Mouse (Mus musculus) MEL (cell line): ENCODE results near the gene Cnot11. TPM values are rescaled to one million over a fixed set of nuclear protein-coding genes. Genes with fewer than 3 reads are reported as not detected.

Source experiments
- DNase-seq: peaks from one replicate; pipeline ENCODE4 v3.0.0; 2011; ENCODE audit warnings: low read depth, low spot score
- H3K27ac ChIP-seq: 2 replicates; pipeline ENCODE4 v1.5.1; 2012; ENCODE audit warnings: low read depth, mild to moderate bottlenecking, control low read depth, low read length, moderate library complexity; ENCODE audit not compliant: control insufficient read depth
- H3K27me3 ChIP-seq, 2 experiments: fragments of 150-350 bp in 1 of 2; sonication (generic) in 1 of 2; 2 replicates each; pipeline ENCODE4 v1.6.1; 2012; ENCODE audit warnings: low read length in 2 of 2, mild to moderate bottlenecking in 2 of 2, improper control_type of control experiment in 1 of 2, moderate library complexity in 1 of 2; ENCODE audit not compliant: insufficient read depth in 2 of 2, control insufficient read depth in 1 of 2
- H3K36me3 ChIP-seq, 2 experiments: 2 replicates each; pipeline ENCODE4 v1.6.1; 2012 to 2014; ENCODE audit warnings: low read length in 2 of 2, improper control_type of control experiment in 1 of 2, inconsistent platforms in 1 of 2, mild to moderate bottlenecking in 1 of 2; ENCODE audit not compliant: insufficient read depth in 2 of 2, control insufficient read depth in 1 of 2
- H3K4me1 ChIP-seq, 2 experiments: fragments of 150-350 bp in 1 of 2; sonication (generic) in 1 of 2; 2 replicates each; pipeline ENCODE4 v1.6.1; 2012; ENCODE audit warnings: low read length in 2 of 2, improper control_type of control experiment in 1 of 2, mild to moderate bottlenecking in 1 of 2; ENCODE audit not compliant: insufficient read depth in 2 of 2, control insufficient read depth in 1 of 2
- H3K4me3 ChIP-seq, 2 experiments: fragments of 150-350 bp in 1 of 2; sonication (generic) in 1 of 2; 2 replicates each; pipeline ENCODE4 v1.5.1; 2012; ENCODE audit warnings: low read depth in 2 of 2, low read length in 2 of 2, mild to moderate bottlenecking in 2 of 2, moderate library complexity in 2 of 2, control low read depth in 1 of 2, improper control_type of control experiment in 1 of 2; ENCODE audit not compliant: control insufficient read depth in 1 of 2, insufficient read depth in 1 of 2
- H3K79me2 ChIP-seq: 2 replicates; pipeline ENCODE4 v1.6.1; 2012; ENCODE audit warnings: mild to moderate bottlenecking, low read length, moderate library complexity; ENCODE audit not compliant: control insufficient read depth, poor library complexity, insufficient read depth
- H3K9ac ChIP-seq: 2 replicates; pipeline ENCODE4 v1.6.1; 2012; ENCODE audit warnings: low read depth, mild to moderate bottlenecking, control low read depth, low read length, moderate library complexity; ENCODE audit not compliant: control insufficient read depth, poor library complexity, severe bottlenecking
- H3K9me3 ChIP-seq: fragments of 150-350 bp; sonication (generic); replicated peaks from 2 replicates; pipeline ENCODE4 v1.6.1; 2012; ENCODE audit warnings: mild to moderate bottlenecking, low read length, improper control_type of control experiment, moderate library complexity; ENCODE audit not compliant: insufficient read depth
- E2F4 ChIP-seq: IDR thresholded peaks from 2 replicates; pipeline ENCODE4 v1.6.1; 2011; ENCODE audit warnings: low read depth, low read length, improper control_type of control experiment, borderline replicate concordance
- ELF1 ChIP-seq: IDR thresholded peaks from 2 replicates; pipeline ENCODE4 v1.6.1; 2014; ENCODE audit warnings: low read depth, mild to moderate bottlenecking, inconsistent platforms, low read length, improper control_type of control experiment, moderate library complexity
- ETS1 ChIP-seq: IDR thresholded peaks from 2 replicates; pipeline ENCODE4 v1.6.1; 2012; ENCODE audit warnings: low read depth, mild to moderate bottlenecking, inconsistent platforms, low read length, improper control_type of control experiment, moderate library complexity
- GABPA ChIP-seq: IDR thresholded peaks from 2 replicates; pipeline ENCODE4 v1.6.1; 2012; ENCODE audit warnings: low read depth, mild to moderate bottlenecking, inconsistent platforms, low read length, improper control_type of control experiment, moderate library complexity
- HCFC1 ChIP-seq: IDR thresholded peaks from 2 replicates; pipeline ENCODE4 v1.6.1; 2012; ENCODE audit warnings: low read depth, mild to moderate bottlenecking, inconsistent platforms, low read length, improper control_type of control experiment, moderate library complexity
- KAT2A ChIP-seq: conservative IDR thresholded peaks from 2 replicates; pipeline ENCODE4 v1.6.1; 2012; ENCODE audit warnings: low read depth, low read length, improper control_type of control experiment, inconsistent platforms
- MAFK ChIP-seq: IDR thresholded peaks from 2 replicates; pipeline ENCODE4 v1.6.1; 2011; ENCODE audit warnings: low read depth, mild to moderate bottlenecking, low read length, improper control_type of control experiment, borderline replicate concordance
- MXI1 ChIP-seq: IDR thresholded peaks from 2 replicates; pipeline ENCODE4 v1.6.1; 2011; ENCODE audit warnings: mild to moderate bottlenecking, low read depth, low read length, improper control_type of control experiment
- MYB ChIP-seq: IDR thresholded peaks from 2 replicates; pipeline ENCODE4 v1.6.1; 2011; ENCODE audit warnings: mild to moderate bottlenecking, low read depth, low read length, improper control_type of control experiment
- NELFE ChIP-seq: IDR thresholded peaks from 2 replicates; pipeline ENCODE4 v1.6.1; 2011; ENCODE audit warnings: low read depth, low read length, improper control_type of control experiment
- POLR2AphosphoS2 ChIP-seq: IDR thresholded peaks from 2 replicates; pipeline ENCODE4 v1.6.1; 2011; ENCODE audit warnings: low read length, improper control_type of control experiment
- POLR2AphosphoS5 ChIP-seq: IDR thresholded peaks from 2 replicates; pipeline ENCODE4 v1.6.1; 2012; ENCODE audit warnings: low read depth, borderline replicate concordance, mild to moderate bottlenecking, inconsistent platforms, low read length, moderate library complexity, mixed read lengths
- RAD21 ChIP-seq: IDR thresholded peaks from 2 replicates; pipeline ENCODE4 v1.6.1; 2011; ENCODE audit warnings: mild to moderate bottlenecking, low read depth, low read length, improper control_type of control experiment
- RCOR1 ChIP-seq: IDR thresholded peaks from 2 replicates; pipeline ENCODE4 v1.6.1; 2012; ENCODE audit warnings: low read depth, mild to moderate bottlenecking, inconsistent platforms, low read length, improper control_type of control experiment
- TCF12 ChIP-seq: IDR thresholded peaks from 2 replicates; pipeline ENCODE4 v1.6.1; 2014; ENCODE audit warnings: low read depth, mild to moderate bottlenecking, inconsistent platforms, low read length, improper control_type of control experiment, moderate library complexity
- ZC3H11A ChIP-seq: IDR thresholded peaks from 2 replicates; pipeline ENCODE4 v1.6.1; 2012; ENCODE audit warnings: low read depth, mild to moderate bottlenecking, inconsistent platforms, low read length, improper control_type of control experiment
- polyA plus RNA-seq, 2 experiments: library from polyadenylated mRNA; stranded (reverse) in 1 of 2; unstranded in 1 of 2; fragments of >175 nt in 1 of 2; fragments of >200 nt in 1 of 2; gene quantifications; 2 replicates each; pipeline versions ENCODE4 v1.2.1 to v1.2.4; 2012; ENCODE audit warnings: low replicate concordance in 2 of 2, low read depth in 1 of 2; ENCODE audit not compliant: insufficient read length in 2 of 2, insufficient read depth in 1 of 2, missing spikeins in 1 of 2
- total RNA-seq: library from RNA; depleted of rRNA; stranded (reverse); fragments of 300-350 nt; gene quantifications from 2 replicates; pipeline ENCODE4 v1.2.3, GENCODE M21; 2012

Cnot11 gene
- total and polyA plus RNA-seq, 3 experiments, result 20.0 to 46.0 (median 37.9) TPM

- Histone ChIP-seq H3K36me3 (peaks cover 0 to 35% of the 10 kb centered on the region in 2 experiments), H3K79me2 (no peaks in the 10 kb centered on the region), H3K27ac (no peak overlapping the region), H3K4me3 (no peak overlapping the region), H3K4me1 (no peaks in the 10 kb centered on the region), H3K9ac (no peak overlapping the region), H3K27me3 (no peaks in the 10 kb centered on the region), H3K9me3 (no peaks in the 10 kb centered on the region)
- DNase-seq, result no peak
- TF ChIP-seq POLR2AphosphoS5, result no peak
- TF ChIP-seq POLR2AphosphoS2, result no peak
- TF ChIP-seq RCOR1, result no peak
- no peak for TF ChIP-seq E2F4
- no peak for TF ChIP-seq HCFC1
- no peak for TF ChIP-seq MYB
- TF ChIP-seq ETS1, result no peak
- TF ChIP-seq ELF1, result no peak
- TF ChIP-seq, all 39 proteins: peak for 0
Observed at GRCm38 (mm10) chr1:39559009-39559408, 24.2 kb downstream of the Cnot11 start.

- no peaks in the 10 kb centered on the region for H3K9me3 ChIP-seq
- no peak overlapping the region for H3K27ac ChIP-seq
- no peak for DNase-seq
- TF ChIP-seq KAT2A (no peak), ZC3H11A (no peak), RCOR1 (no peak), GABPA (no peak), MYB (no peak), MXI1 (no peak), POLR2AphosphoS2 (no peak)
- peaks cover 0 to 26% of the 10 kb centered on the region in 2 experiments; a peak in 2 of 4 replicates for H3K36me3 ChIP-seq
- H3K9ac ChIP-seq, result no peak overlapping the region
- H3K79me2 ChIP-seq, result peaks cover 8% of the 10 kb centered on the region; the same call in 1 of the 2 replicates
- no peak overlapping the region for H3K4me3 ChIP-seq
- no peaks in the 10 kb centered on the region for H3K27me3 ChIP-seq
- no peaks in the 10 kb centered on the region for H3K4me1 ChIP-seq
Observed at GRCm38 (mm10) chr1:39561920-39562319, 27.1 kb downstream of the Cnot11 start.

- Histone ChIP-seq H3K9ac (no peak overlapping the region), H3K4me3 (no peak overlapping the region), H3K4me1 (no peaks in the 10 kb centered on the region), H3K9me3 (no peaks in the 10 kb centered on the region), H3K27ac (no peak overlapping the region), H3K27me3 (no peaks in the 10 kb centered on the region)
- no peak for TF ChIP-seq ZC3H11A
- no peak for TF ChIP-seq RAD21
- no peak for TF ChIP-seq NELFE
- TF ChIP-seq TCF12, result no peak
- no peak for TF ChIP-seq KAT2A
- no peak for TF ChIP-seq ETS1
- no peak for TF ChIP-seq MAFK
- TF ChIP-seq MYB, result no peak
- TF ChIP-seq, all 39 proteins: peak for 0
- no peak for DNase-seq
- Histone ChIP-seq H3K79me2 (peaks cover 18% of the 10 kb centered on the region), H3K36me3 (peaks cover 2 to 24% of the 10 kb centered on the region in 2 experiments; a peak in 3 of 4 replicates)
Observed at GRCm38 (mm10) chr1:39563161-39563560, 28.4 kb downstream of the Cnot11 start.
